Mouse (Mus musculus) hindbrain, postnatal 0 days (tissue): ENCODE measurements around the gene Calhm6. TPM values are rescaled to one million over a fixed set of nuclear protein-coding genes. Genes with fewer than 3 reads are reported as not detected.

Source experiments
- ATAC-seq: fragments of 200-750 bp; cut with Nextera tagmentation; 2 replicates; pipeline ENCODE4 v1.8.0; 2017; ENCODE audit warnings: mild to moderate bottlenecking, moderate TSS enrichment, moderate library complexity
- DNase-seq: peaks from one replicate; pipeline ENCODE4 v3.0.0-alpha.2; 2015; ENCODE audit warnings: low spot score
- H3K27ac ChIP-seq: fragments of 300-500 bp; sonication (generic); 2 replicates; pipeline ENCODE4 v1.5.1; 2014; ENCODE audit warnings: mild to moderate bottlenecking
- H3K27me3 ChIP-seq: fragments of 300-500 bp; sonication (generic); 2 replicates; pipeline ENCODE4 v1.6.1; 2014; ENCODE audit warnings: low read length, mixed read lengths; ENCODE audit not compliant: insufficient read depth
- H3K36me3 ChIP-seq: fragments of 300-500 bp; sonication (generic); 2 replicates; pipeline ENCODE4 v1.6.1; 2014; ENCODE audit warnings: low read length, mixed read lengths; ENCODE audit not compliant: insufficient read depth
- H3K4me1 ChIP-seq: fragments of 300-500 bp; sonication (generic); 2 replicates; pipeline ENCODE4 v1.6.1; 2014; ENCODE audit warnings: antibody characterized with exemption, low read length, mixed read lengths; ENCODE audit not compliant: insufficient read depth
- H3K4me2 ChIP-seq: fragments of 300-500 bp; sonication (generic); 2 replicates; pipeline ENCODE4 v1.6.1; 2014; ENCODE audit warnings: low read depth, mild to moderate bottlenecking, low read length, moderate library complexity, mixed read lengths
- H3K4me3 ChIP-seq: fragments of 300-500 bp; sonication (generic); 2 replicates; pipeline ENCODE4 v1.5.1; 2014; ENCODE audit warnings: low read length
- H3K9ac ChIP-seq: fragments of 300-500 bp; sonication (generic); replicated peaks from 2 replicates; pipeline ENCODE4 v1.6.1; 2014; ENCODE audit warnings: mild to moderate bottlenecking, low read length, moderate library complexity, mixed read lengths
- H3K9me3 ChIP-seq: fragments of 300-500 bp; sonication (generic); 2 replicates; pipeline ENCODE4 v1.6.1; 2016; ENCODE audit warnings: low read length, mixed read lengths
- CTCF ChIP-seq: IDR thresholded peaks from 2 replicates; pipeline ENCODE4 v1.5.1; 2016; ENCODE audit warnings: antibody characterized with exemption, control low read depth, low read depth
- WGBS: fragments of 180-500 bp; shearing (Covaris S2); extraction: QIAGEN DNeasy Blood & Tissue Kit; methylation state at CpG from one replicate; pipeline ENCODE4 v1.1.7; 2014; 5-methylcytosine and 5-hydroxymethylcytosine counted together
- polyA plus RNA-seq: library from polyadenylated mRNA; unstranded; fragments of >200 nt; fragmentation: Nextera tagmentation; extraction: Ambion mirVana; gene quantifications from 2 replicates; pipeline ENCODE4 v1.2.1, GENCODE M21; 2015
- total RNA-seq: library from RNA; depleted of rRNA; stranded (reverse); fragments of >200 nt; gene quantifications from 2 replicates; pipeline ENCODE4 v1.2.3, GENCODE M21; 2014

The Calhm6 gene
- total and polyA plus RNA-seq, 2 experiments from 2014 or later = 0.16 to 1.1 TPM

GRCm38 (mm10) chr10:34110863-34111465 is 16.8 kb downstream of the Calhm6 start:
- WGBS = 86% methylated on average over 13 of the region's 13 CpGs
- Histone ChIP-seq H3K27me3 (no peaks in the 10 kb centered on the region), H3K4me3 (no peak overlapping the region), H3K36me3 (no peaks in the 10 kb centered on the region), H3K4me1 (no peaks in the 10 kb centered on the region), H3K9me3 (no peaks in the 10 kb centered on the region), H3K9ac (no peak overlapping the region), H3K4me2 (no peak overlapping the region), H3K27ac (no peak overlapping the region)
- no peak for TF ChIP-seq CTCF
- no peak for DNase-seq
- no peak for ATAC-seq

- Histone ChIP-seq H3K9ac (0 out of 2 replicates have a peak within 1 kb of the TSS, but pooled peaks have one; percentile 28), H3K4me3 (peak within 1 kb of the TSS; percentile 27), H3K4me2 (peak within 1 kb of the TSS; percentile 55), H3K36me3 (no peaks in the 10 kb centered on the region), H3K4me1 (peaks cover 3% of the 10 kb centered on the region; the same call in 1 of the 2 replicates), H3K9me3 (no peaks in the 10 kb centered on the region), H3K27me3 (no peaks in the 10 kb centered on the region), H3K27ac (peak within 1 kb of the TSS; percentile 22; the same call in 1 of the 2 replicates)
- peak; percentile 66 for TF ChIP-seq CTCF
- ATAC-seq (peak; percentile 88), DNase-seq (peak; percentile 66)
- 19% methylated on average over 9 of the region's 9 CpGs for WGBS
Observed at GRCm38 (mm10) chr10:34096418-34096883, 31.3 kb downstream of the Calhm6 start, which contains the start of gene Calhm5. Gene Calhm5 (minus strand): TSS chr10:34096519.

- Histone ChIP-seq H3K4me3 (peak overlapping the region; percentile 27), H3K9me3 (no peaks in the 10 kb centered on the region), H3K4me1 (peaks cover 3% of the 10 kb centered on the region; the same call in 1 of the 2 replicates), H3K36me3 (no peaks in the 10 kb centered on the region), H3K27ac (peak overlapping the region; percentile 22; the same call in 1 of the 2 replicates), H3K4me2 (peak overlapping the region; percentile 55), H3K27me3 (no peaks in the 10 kb centered on the region), H3K9ac (0 out of 2 replicates have a peak overlapping the region, but pooled peaks have one; percentile 28)
- DNase-seq (no peak), ATAC-seq (peak; percentile 63)
- 61% methylated on average over 12 of the region's 12 CpGs for WGBS
- no peak for TF ChIP-seq CTCF
Observed at GRCm38 (mm10) chr10:34095964-34096363, 31.8 kb downstream of the Calhm6 start.

GRCm38 (mm10) chr10:34095147-34095546 is 32.6 kb downstream of the Calhm6 start:
- no peak overlapping the region for H3K4me3 ChIP-seq
- no peaks in the 10 kb centered on the region for H3K36me3 ChIP-seq
- DNase-seq (no peak), ATAC-seq (no peak)
- H3K27me3 ChIP-seq = no peaks in the 10 kb centered on the region
- H3K4me2 ChIP-seq = peak overlapping the region; percentile 55
- no peak overlapping the region for H3K27ac ChIP-seq
- H3K4me1 ChIP-seq = peaks cover 3% of the 10 kb centered on the region; the same call in 1 of the 2 replicates
- 65% methylated on average over 2 of the region's 2 CpGs for WGBS
- no peak overlapping the region for H3K9ac ChIP-seq
- H3K9me3 ChIP-seq = no peaks in the 10 kb centered on the region
- TF ChIP-seq CTCF = no peak

GRCm38 (mm10) chr10:34091888-34092287 is 35.9 kb downstream of the Calhm6 start:
- H3K27me3 ChIP-seq = no peaks in the 10 kb centered on the region
- H3K4me2 ChIP-seq = no peak overlapping the region
- ATAC-seq (no peak), DNase-seq (peak; percentile 8)
- no peak overlapping the region for H3K27ac ChIP-seq
- H3K36me3 ChIP-seq = no peaks in the 10 kb centered on the region
- 56% methylated on average over 5 of the region's 5 CpGs for WGBS
- H3K4me1 ChIP-seq = peaks cover 3% of the 10 kb centered on the region; the same call in 1 of the 2 replicates
- no peak overlapping the region for H3K4me3 ChIP-seq
- no peak overlapping the region for H3K9ac ChIP-seq
- TF ChIP-seq CTCF = no peak
- H3K9me3 ChIP-seq = no peaks in the 10 kb centered on the region

GRCm38 (mm10) chr10:34090481-34090880 is 37.3 kb downstream of the Calhm6 start:
- H3K4me1 ChIP-seq = no peaks in the 10 kb centered on the region; the same call in 1 of the 2 replicates
- H3K9me3 ChIP-seq = no peaks in the 10 kb centered on the region
- 83% methylated on average over 1 of the region's 1 CpGs for WGBS
- no peak overlapping the region for H3K27ac ChIP-seq
- TF ChIP-seq CTCF = no peak
- H3K4me3 ChIP-seq = no peak overlapping the region
- no peaks in the 10 kb centered on the region for H3K36me3 ChIP-seq
- no peak for ATAC-seq
- H3K9ac ChIP-seq = no peak overlapping the region
- DNase-seq = peak; percentile 18
- H3K4me2 ChIP-seq = no peak overlapping the region
- H3K27me3 ChIP-seq = no peaks in the 10 kb centered on the region

GRCm38 (mm10) chr10:34089517-34089916 is 38.3 kb downstream of the Calhm6 start:
- WGBS = 84% methylated on average over 3 of the region's 3 CpGs
- DNase-seq = no peak
- no peak for ATAC-seq

More at GRCm38 (mm10) chr10:34089517-34089916, 38.3 kb downstream of the Calhm6 start:
- Histone ChIP-seq H3K9me3 (no peaks in the 10 kb centered on the region), H3K4me3 (no peak overlapping the region), H3K36me3 (no peaks in the 10 kb centered on the region), H3K27me3 (no peaks in the 10 kb centered on the region), H3K27ac (no peak overlapping the region), H3K4me1 (no peaks in the 10 kb centered on the region), H3K9ac (no peak overlapping the region), H3K4me2 (no peak overlapping the region)
- no peak for TF ChIP-seq CTCF
